Mouse (Mus musculus) intestine, postnatal 0 days (tissue): ENCODE measurements around the gene Zfp174. TPM values are rescaled to one million over a fixed set of nuclear protein-coding genes. Genes with fewer than 3 reads are reported as not detected.
A peak's percentile ranks its signal among the peaks of the same experiment; 100 is the strongest.

ENCODE experiments used
- ATAC-seq: fragments of 200-750 bp; cut with Nextera tagmentation; 2 replicates; pipeline ENCODE4 v1.8.0; 2017; ENCODE audit warnings: mild to moderate bottlenecking, moderate TSS enrichment, moderate library complexity
- H3K27ac ChIP-seq: fragments of 300-500 bp; sonication (generic); 2 replicates; pipeline ENCODE4 v1.5.1; 2014; ENCODE audit warnings: mild to moderate bottlenecking, low read depth, low read length, moderate library complexity
- H3K27me3 ChIP-seq: fragments of 300-500 bp; sonication (generic); replicated peaks from 2 replicates; pipeline ENCODE4 v1.6.1; 2014; ENCODE audit warnings: low read length, mixed read lengths; ENCODE audit not compliant: control insufficient read depth, insufficient read depth
- H3K36me3 ChIP-seq: fragments of 300-500 bp; sonication (generic); 2 replicates; pipeline ENCODE4 v1.6.1; 2014; ENCODE audit warnings: mild to moderate bottlenecking, moderate library complexity; ENCODE audit not compliant: control insufficient read depth, insufficient read depth
- H3K4me1 ChIP-seq: fragments of 300-500 bp; sonication (generic); replicated peaks from 2 replicates; pipeline ENCODE4 v1.6.1; 2014; ENCODE audit warnings: antibody characterized with exemption, low read length, mixed read lengths; ENCODE audit not compliant: control insufficient read depth, insufficient read depth
- H3K4me2 ChIP-seq: fragments of 300-500 bp; sonication (generic); replicated peaks from 2 replicates; pipeline ENCODE4 v1.6.1; 2014; ENCODE audit warnings: low read depth, mild to moderate bottlenecking, moderate library complexity
- H3K4me3 ChIP-seq: fragments of 300-500 bp; sonication (generic); 2 replicates; pipeline ENCODE4 v1.5.1; 2014; ENCODE audit warnings: low read depth, low read length
- H3K9ac ChIP-seq: fragments of 300-500 bp; sonication (generic); 2 replicates; pipeline ENCODE4 v1.6.1; 2014; ENCODE audit warnings: mild to moderate bottlenecking, low read depth, low read length
- H3K9me3 ChIP-seq: fragments of 300-500 bp; sonication (generic); 2 replicates; pipeline ENCODE4 v1.6.1; 2016; ENCODE audit warnings: mixed run types; ENCODE audit not compliant: control insufficient read depth
- CTCF ChIP-seq: sonication (generic); IDR thresholded peaks from 2 replicates; pipeline ENCODE4 v1.5.1; 2016; ENCODE audit warnings: low read depth, mild to moderate bottlenecking, control low read depth, antibody characterized with exemption, moderate library complexity
- WGBS: fragments of 180-500 bp; shearing (Covaris S2); extraction: QIAGEN DNeasy Blood & Tissue Kit; methylation state at CpG from one replicate; pipeline ENCODE4 v1.1.7; 2014; 5-methylcytosine and 5-hydroxymethylcytosine counted together
- polyA plus RNA-seq: library from polyadenylated mRNA; unstranded; fragments of >200 nt; fragmentation: Nextera tagmentation; extraction: Ambion mirVana; gene quantifications from 2 replicates; pipeline ENCODE4 v1.2.1, GENCODE M21; 2015

The Zfp174 gene
- polyA plus RNA-seq, 1 experiment from 2014 or later: 0.44 TPM

DNA sequence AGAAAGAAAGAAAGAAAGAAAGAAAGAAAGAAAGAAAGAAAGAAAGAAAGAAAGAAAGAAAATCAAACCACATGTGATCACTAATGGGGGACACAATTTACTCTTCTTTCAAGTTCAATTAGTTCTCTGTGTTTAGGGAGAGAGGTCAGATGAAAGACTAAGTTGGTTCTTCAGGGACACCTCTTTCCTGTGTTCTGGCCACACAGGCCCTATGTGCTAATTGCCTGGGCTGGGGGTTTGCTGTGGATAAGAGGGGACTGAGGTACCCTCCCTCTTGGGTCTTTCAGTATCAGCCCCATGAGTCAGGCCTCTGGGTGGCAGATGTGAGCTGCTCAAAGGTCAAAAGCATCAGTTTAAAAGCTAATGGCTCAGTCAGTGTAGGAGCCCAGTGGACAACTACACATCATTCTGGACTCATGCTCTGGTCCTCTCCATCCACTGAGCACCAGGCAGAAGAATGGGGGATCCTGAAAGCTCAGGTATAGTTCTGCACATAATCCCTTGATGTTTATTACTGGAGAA is 16.4 kb upstream of the Zfp174 start, which contains the start of gene Olfr15:
Olfr15 (plus strand) TSS at position 291 of the 522 bp plus-strand sequence.
- H3K27me3 ChIP-seq: no peaks in the 10 kb centered on the region
- H3K9ac ChIP-seq: no peak within 1 kb of the TSS
- no peaks in the 10 kb centered on the region for H3K36me3 ChIP-seq
- no peaks in the 10 kb centered on the region for H3K9me3 ChIP-seq
- no peak within 1 kb of the TSS for H3K4me3 ChIP-seq
- H3K27ac ChIP-seq: no peak within 1 kb of the TSS
- peak; percentile 50 for TF ChIP-seq CTCF
- no peak within 1 kb of the TSS for H3K4me2 ChIP-seq
- no peak for ATAC-seq
- no peaks in the 10 kb centered on the region for H3K4me1 ChIP-seq

DNA sequence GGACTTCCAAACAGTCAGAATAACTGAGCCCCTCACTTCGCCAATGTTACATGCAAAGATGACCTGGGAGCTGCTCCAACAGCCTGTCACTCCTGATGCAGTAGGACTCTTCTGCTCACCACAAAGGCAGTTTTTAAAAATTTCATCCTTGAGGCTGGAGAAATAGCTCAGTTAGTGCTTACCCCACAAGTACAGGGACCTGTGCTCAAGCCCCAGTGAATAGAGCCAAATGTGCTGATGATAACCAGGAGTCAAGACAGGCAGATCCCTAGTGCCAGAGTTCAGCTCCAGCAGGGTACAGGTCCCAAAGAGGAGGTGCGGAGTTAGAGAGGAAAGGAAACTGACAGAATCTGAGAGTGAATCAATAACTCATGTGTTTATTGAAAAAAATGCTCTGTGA is 11.6 kb upstream of the Zfp174 start:
- H3K4me1 ChIP-seq: no peaks in the 10 kb centered on the region
- H3K27me3 ChIP-seq: no peaks in the 10 kb centered on the region
- H3K36me3 ChIP-seq: no peaks in the 10 kb centered on the region
- ATAC-seq: no peak
- WGBS: 77% methylated on average over 2 of the region's 2 CpGs
- H3K9me3 ChIP-seq: no peaks in the 10 kb centered on the region
- H3K9ac ChIP-seq: no peak overlapping the region
- H3K27ac ChIP-seq: no peak overlapping the region
- TF ChIP-seq CTCF: no peak
- H3K4me3 ChIP-seq: no peak overlapping the region
- H3K4me2 ChIP-seq: no peak overlapping the region

DNA sequence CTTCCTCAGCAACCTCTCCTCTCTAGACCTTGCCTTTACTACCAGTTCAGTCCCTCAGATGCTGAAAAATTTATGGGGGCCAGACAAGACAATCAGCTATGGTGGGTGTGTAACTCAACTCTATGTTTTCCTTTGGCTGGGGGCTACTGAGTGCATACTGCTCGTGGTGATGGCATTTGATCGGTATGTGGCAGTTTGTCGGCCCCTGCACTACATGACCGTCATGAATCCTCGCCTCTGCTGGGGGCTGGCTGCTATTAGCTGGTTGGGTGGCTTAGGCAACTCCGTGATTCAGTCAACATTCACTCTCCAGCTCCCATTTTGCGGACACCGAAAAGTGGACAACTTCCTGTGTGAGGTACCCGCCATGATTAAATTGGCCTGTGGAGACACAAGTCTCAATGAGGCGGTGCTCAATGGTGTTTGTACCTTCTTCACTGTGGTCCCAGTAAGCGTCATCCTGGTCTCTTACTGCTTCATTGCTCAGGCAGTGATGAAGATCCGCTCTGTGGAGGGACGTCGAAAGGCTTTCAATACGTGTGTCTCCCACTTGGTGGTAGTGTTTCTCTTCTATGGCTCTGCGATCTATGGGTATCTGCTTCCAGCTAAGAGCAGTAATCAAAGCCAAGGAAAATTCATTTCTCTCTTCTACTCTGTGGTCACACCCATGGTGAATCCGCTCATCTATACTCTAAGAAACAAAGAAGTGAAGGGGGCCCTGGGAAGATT is 7.7 kb upstream of the Zfp174 start:
- Histone ChIP-seq H3K36me3 (no peaks in the 10 kb centered on the region), H3K27me3 (no peaks in the 10 kb centered on the region), H3K9ac (no peak overlapping the region), H3K4me2 (no peak overlapping the region), H3K4me3 (no peak overlapping the region), H3K9me3 (no peaks in the 10 kb centered on the region), H3K4me1 (no peaks in the 10 kb centered on the region), H3K27ac (no peak overlapping the region)
- peak; percentile 82 for TF ChIP-seq CTCF
- WGBS: 55% methylated on average over 17 of the region's 17 CpGs
- peak; percentile 60; the same call in 1 of the 2 replicates for ATAC-seq

DNA sequence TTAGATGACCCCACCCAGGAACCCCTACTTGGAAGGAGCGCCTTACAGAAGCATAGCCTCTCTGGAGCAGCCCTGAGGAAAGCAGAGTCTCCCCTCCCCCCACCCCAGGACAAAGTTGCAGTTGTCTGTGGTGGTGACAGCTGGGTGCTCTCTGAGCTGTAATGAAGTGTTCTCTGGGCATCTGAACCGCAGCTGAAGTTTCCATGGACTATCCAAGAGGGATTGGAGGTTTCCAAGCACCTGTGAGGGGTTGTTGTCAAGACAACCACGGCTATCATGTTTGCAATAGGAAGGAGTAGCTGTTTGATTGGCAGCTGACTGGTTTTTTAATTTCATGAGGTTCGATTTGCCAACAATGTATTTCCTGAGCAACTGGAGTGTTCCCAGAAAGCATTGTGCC is 4.1 kb upstream of the Zfp174 start:
- no peak overlapping the region for H3K27ac ChIP-seq

DNA sequence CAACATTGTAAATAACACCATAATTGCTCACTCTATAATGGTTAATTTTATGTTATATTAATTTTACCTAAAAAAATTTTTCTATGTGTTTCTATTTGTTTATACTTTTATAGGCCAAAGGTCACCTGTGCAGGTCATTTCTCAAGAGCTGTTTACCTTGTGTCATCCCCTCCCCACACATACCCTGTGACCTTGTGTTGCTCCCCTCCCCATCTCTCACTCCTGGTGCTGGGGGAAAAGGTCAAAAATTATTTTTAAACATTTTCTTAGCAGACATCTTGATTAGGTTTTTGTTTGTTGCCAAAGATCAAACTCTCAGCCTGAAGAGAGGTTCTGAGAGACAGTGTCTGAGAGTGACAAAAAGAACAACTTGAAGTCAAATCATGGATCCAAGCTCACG is 3.3 kb upstream of the Zfp174 start:
- Histone ChIP-seq H3K4me1 (no peaks in the 10 kb centered on the region), H3K4me2 (no peak overlapping the region), H3K36me3 (no peaks in the 10 kb centered on the region), H3K9ac (no peak overlapping the region), H3K27ac (no peak overlapping the region), H3K27me3 (no peaks in the 10 kb centered on the region), H3K9me3 (no peaks in the 10 kb centered on the region), H3K4me3 (no peak overlapping the region)
- no peak for ATAC-seq
- TF ChIP-seq CTCF: no peak
- WGBS: 66% methylated on average over 1 of the region's 1 CpGs

More for the DNA sequence above, 4.1 kb upstream of the Zfp174 start:
- Histone ChIP-seq H3K4me2 (0 out of 2 replicates have a peak overlapping the region, but pooled peaks have one; percentile 10), H3K9me3 (no peaks in the 10 kb centered on the region), H3K27me3 (no peaks in the 10 kb centered on the region), H3K36me3 (no peaks in the 10 kb centered on the region), H3K4me1 (no peaks in the 10 kb centered on the region), H3K9ac (no peak overlapping the region), H3K4me3 (no peak overlapping the region)
- no peak for ATAC-seq
- 19% methylated on average over 4 of the region's 4 CpGs for WGBS
- TF ChIP-seq CTCF: no peak

DNA sequence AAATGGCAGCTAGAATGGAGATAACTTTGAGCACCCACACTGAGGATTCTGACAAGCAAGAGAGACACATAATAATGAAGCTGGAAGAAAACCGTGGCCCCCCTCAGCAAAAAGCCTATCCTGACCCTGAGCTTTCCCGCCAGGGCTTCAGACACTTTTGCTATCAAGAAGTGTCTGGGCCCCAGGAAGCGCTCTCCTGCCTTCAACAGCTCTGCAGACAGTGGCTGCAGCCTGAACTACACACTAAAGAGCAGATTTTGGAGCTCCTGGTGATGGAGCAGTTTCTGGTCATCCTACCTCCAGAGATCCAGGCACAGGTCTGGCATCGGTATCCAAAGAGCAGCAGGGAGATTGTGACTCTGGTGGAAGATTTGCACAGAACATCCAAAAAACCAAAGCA is 803 bp downstream of the Zfp174 start:
- WGBS: 80% methylated on average over 4 of the region's 4 CpGs
- Histone ChIP-seq H3K27ac (no peak overlapping the region), H3K27me3 (no peaks in the 10 kb centered on the region), H3K9ac (no peak overlapping the region), H3K9me3 (no peaks in the 10 kb centered on the region), H3K36me3 (no peaks in the 10 kb centered on the region), H3K4me3 (no peak overlapping the region), H3K4me2 (peak overlapping the region; percentile 74), H3K4me1 (no peaks in the 10 kb centered on the region)
- ATAC-seq: no peak
- TF ChIP-seq CTCF: no peak
